Mouse (Mus musculus): ENCODE measurements around the gene Rps8.

DNA sequence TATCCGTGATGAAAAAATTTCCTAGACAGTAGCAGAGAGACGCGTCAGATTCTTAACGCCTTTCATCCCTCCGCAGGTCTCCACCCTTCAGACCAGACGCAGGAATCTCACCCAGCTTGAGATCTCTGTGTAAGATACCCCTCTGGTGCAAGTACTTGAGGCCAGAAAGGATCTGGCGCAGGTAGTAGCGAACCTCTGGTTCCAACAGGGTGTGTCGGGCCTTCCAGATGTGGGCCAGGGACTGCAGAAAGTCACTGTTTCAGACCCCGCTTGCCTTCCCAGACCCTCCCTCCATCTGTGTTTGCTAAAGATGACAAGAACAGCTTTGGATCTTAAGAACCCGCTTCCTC lies 23.3 kb downstream of the Rps8 start:
- TF ChIP-seq POLR2A (IDR thresholded peaks at IDR 0.05; ENCODE audit: insufficient read length, low read depth) (no peak), MAX (IDR thresholded peaks at IDR 0.05; ENCODE audit: low read depth) (no peak), CEBPB (IDR thresholded peaks at IDR 0.05; ENCODE audit: insufficient read depth, poor library complexity, severe bottlenecking) (no peak)
